Mouse (Mus musculus): ENCODE data around the gene Mark1.

- TF ChIP-seq POLR2A (IDR thresholded peaks at IDR 0.05; ENCODE audit: borderline replicate concordance, extremely low read depth, insufficient read depth, insufficient read length, poor library complexity, severe bottlenecking) (no peak), CTCF (IDR thresholded peaks at IDR 0.05; ENCODE audit: borderline replicate concordance, extremely low read depth, insufficient read depth, insufficient read length) (no peak)
Observed at GRCm38 (mm10) chr1:184972214-184972776, 27.1 kb downstream of the Mark1 start.
